Mouse (Mus musculus) forebrain, embryonic 16.5 days (tissue): Measurements from ENCODE around the gene Uspl1. TPM values are rescaled to one million over a fixed set of nuclear protein-coding genes. Genes with fewer than 3 reads are reported as not detected.

Experiments used
- ATAC-seq: fragments of 200-750 bp; cut with Nextera tagmentation; 2 replicates; pipeline ENCODE4 v1.8.0; 2017; ENCODE audit warnings: mild to moderate bottlenecking, moderate library complexity
- H3K27ac ChIP-seq: fragments of 300-500 bp; sonication (generic); 2 replicates; pipeline ENCODE4 v1.5.1; 2014; ENCODE audit warnings: low read length, control low read depth
- H3K27me3 ChIP-seq: fragments of 300-500 bp; sonication (generic); replicated peaks from 2 replicates; pipeline ENCODE4 v1.6.1; 2014; ENCODE audit warnings: low read length; ENCODE audit not compliant: control insufficient read depth, insufficient read depth
- H3K36me3 ChIP-seq: fragments of 300-500 bp; sonication (generic); 2 replicates; pipeline ENCODE4 v1.6.1; 2014; ENCODE audit not compliant: control insufficient read depth, insufficient read depth
- H3K4me1 ChIP-seq: fragments of 300-500 bp; sonication (generic); replicated peaks from 2 replicates; pipeline ENCODE4 v1.6.1; 2014; ENCODE audit warnings: low read length; ENCODE audit not compliant: control insufficient read depth, insufficient read depth
- H3K4me2 ChIP-seq: fragments of 300-500 bp; sonication (generic); 2 replicates; pipeline ENCODE4 v1.6.1; 2014; ENCODE audit warnings: mild to moderate bottlenecking, low read length, control low read depth
- H3K4me3 ChIP-seq: fragments of 300-500 bp; sonication (generic); replicated peaks from 2 replicates; pipeline ENCODE4 v1.5.1; 2014; ENCODE audit warnings: mild to moderate bottlenecking, low read length, control low read depth
- H3K9ac ChIP-seq: fragments of 300-500 bp; sonication (generic); replicated peaks from 2 replicates; pipeline ENCODE4 v1.6.1; 2014; ENCODE audit warnings: low read depth, low read length, control low read depth
- H3K9me3 ChIP-seq: fragments of 300-500 bp; sonication (generic); 2 replicates; pipeline ENCODE4 v1.6.1; 2016; ENCODE audit warnings: low read length; ENCODE audit not compliant: control insufficient read depth
- WGBS: fragments of 180-500 bp; shearing (Covaris S2); extraction: QIAGEN DNeasy Blood & Tissue Kit; methylation state at CpG from one replicate; pipeline ENCODE4 v1.1.7; 2014; 5-methylcytosine and 5-hydroxymethylcytosine counted together
- polyA plus RNA-seq: library from polyadenylated mRNA; unstranded; fragments of >200 nt; fragmentation: Nextera tagmentation; extraction: Ambion mirVana; gene quantifications from 2 replicates; pipeline ENCODE4 v1.2.1, GENCODE M21; 2015

Uspl1 gene
- polyA plus RNA-seq, 1 experiment from 2014 or later: 56.0 TPM

- 77% methylated on average over 25 of the region's 25 CpGs for WGBS
- no peak overlapping the region for H3K4me3 ChIP-seq
- no peaks in the 10 kb centered on the region for H3K27me3 ChIP-seq
- no peaks in the 10 kb centered on the region for H3K9me3 ChIP-seq
- no peak overlapping the region for H3K27ac ChIP-seq
- no peak for ATAC-seq
- H3K4me1 ChIP-seq: no peaks in the 10 kb centered on the region
- no peaks in the 10 kb centered on the region for H3K36me3 ChIP-seq
- H3K9ac ChIP-seq: no peak overlapping the region
- no peak overlapping the region for H3K4me2 ChIP-seq
Observed at GRCm38 (mm10) chr5:149143766-149144375, 40.3 kb upstream of the Uspl1 start.

DNA sequence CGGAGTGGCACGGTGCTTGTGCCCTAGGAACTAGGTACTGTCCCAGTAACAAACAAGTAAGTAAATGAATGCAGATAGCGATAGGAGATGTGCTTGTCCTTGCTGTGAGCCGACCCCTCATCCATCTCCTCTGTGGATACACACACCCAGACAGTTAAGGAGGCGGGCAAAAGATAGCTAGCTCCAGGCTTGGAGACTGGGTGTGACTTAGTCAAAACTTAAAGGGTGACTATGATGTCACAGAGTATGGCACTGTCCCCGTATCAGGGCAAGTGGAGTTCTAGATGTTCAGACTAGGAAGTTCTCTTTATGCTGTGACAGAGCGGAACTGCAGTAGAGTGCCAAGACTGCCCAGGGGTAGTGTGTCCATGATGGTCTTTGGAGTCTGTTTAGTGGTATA, 37.5 kb upstream of the Uspl1 start:
- Histone ChIP-seq H3K4me2 (no peak overlapping the region), H3K4me1 (no peaks in the 10 kb centered on the region), H3K36me3 (no peaks in the 10 kb centered on the region), H3K9me3 (no peaks in the 10 kb centered on the region), H3K27me3 (no peaks in the 10 kb centered on the region), H3K4me3 (no peak overlapping the region), H3K27ac (no peak overlapping the region), H3K9ac (no peak overlapping the region)
- 94% methylated on average over 7 of the region's 7 CpGs for WGBS
- no peak for ATAC-seq

DNA sequence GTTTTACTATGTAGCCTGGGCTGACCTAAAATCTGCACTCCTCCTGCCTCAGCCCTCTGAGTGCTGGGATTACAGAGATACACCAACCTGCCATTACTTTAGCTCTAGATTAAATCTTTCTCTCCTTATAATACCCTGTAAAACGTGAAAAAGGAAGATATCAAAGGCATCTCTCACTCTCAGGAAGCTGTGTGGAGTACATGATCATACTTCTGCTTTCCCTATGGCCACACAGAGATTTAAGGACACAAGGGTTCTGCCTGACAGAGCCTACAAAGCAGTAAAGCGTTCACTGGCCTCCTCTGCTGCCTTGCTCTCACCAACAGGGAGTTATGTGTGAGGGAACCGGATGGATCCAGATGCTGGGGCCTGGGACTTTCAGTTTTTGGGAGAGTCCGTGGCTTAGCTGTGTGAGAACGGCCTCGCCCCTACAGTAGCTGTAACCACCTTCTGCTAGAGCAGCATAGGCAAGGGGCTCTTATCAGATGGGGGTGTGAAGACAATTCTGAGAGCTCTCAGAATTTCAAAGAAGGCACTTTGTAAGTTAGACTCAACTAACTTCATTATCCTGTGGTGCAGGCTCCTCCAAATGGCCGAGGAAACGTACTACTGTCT, 36.7 kb upstream of the Uspl1 start:
- no peaks in the 10 kb centered on the region for H3K36me3 ChIP-seq
- WGBS: 82% methylated on average over 8 of the region's 8 CpGs
- no peak overlapping the region for H3K27ac ChIP-seq
- H3K9me3 ChIP-seq: no peaks in the 10 kb centered on the region
- H3K4me3 ChIP-seq: no peak overlapping the region
- ATAC-seq: no peak
- H3K27me3 ChIP-seq: no peaks in the 10 kb centered on the region
- H3K4me2 ChIP-seq: no peak overlapping the region
- H3K4me1 ChIP-seq: peaks cover 2% of the 10 kb centered on the region; the same call in 1 of the 2 replicates
- no peak overlapping the region for H3K9ac ChIP-seq

DNA sequence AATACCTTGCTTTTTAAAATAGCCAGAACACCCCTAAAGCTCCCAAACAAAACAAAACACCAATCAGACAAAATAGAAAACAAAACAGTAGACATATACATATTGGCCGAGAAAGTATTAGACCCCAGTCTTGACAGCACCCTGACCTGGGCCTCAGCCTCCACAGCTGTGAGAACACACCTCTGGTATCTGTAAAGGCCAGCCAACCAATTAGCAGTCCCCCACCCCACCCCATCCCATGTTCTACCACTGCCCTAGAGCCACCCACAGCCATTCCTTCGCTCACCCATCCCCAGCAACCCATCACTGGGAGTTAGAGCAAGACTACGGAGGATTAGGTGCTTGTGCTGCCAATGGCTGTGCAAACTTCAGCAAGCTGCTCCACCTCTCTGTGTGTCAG, 33.3 kb upstream of the Uspl1 start:
- ATAC-seq: no peak
- WGBS: 93% methylated on average over 3 of the region's 3 CpGs
- Histone ChIP-seq H3K36me3 (no peaks in the 10 kb centered on the region), H3K4me3 (no peak overlapping the region), H3K27me3 (no peaks in the 10 kb centered on the region), H3K27ac (no peak overlapping the region), H3K9me3 (no peaks in the 10 kb centered on the region), H3K9ac (no peak overlapping the region), H3K4me1 (peaks cover 2% of the 10 kb centered on the region; the same call in 1 of the 2 replicates), H3K4me2 (no peak overlapping the region)

GRCm38 (mm10) chr5:149152063-149152773, 31.9 kb upstream of the Uspl1 start:
- Histone ChIP-seq H3K4me1 (peaks cover 2% of the 10 kb centered on the region; the same call in 1 of the 2 replicates), H3K9ac (no peak overlapping the region), H3K4me2 (no peak overlapping the region), H3K9me3 (no peaks in the 10 kb centered on the region), H3K27me3 (no peaks in the 10 kb centered on the region), H3K4me3 (no peak overlapping the region), H3K27ac (no peak overlapping the region), H3K36me3 (no peaks in the 10 kb centered on the region)
- 53% methylated on average over 13 of the region's 13 CpGs for WGBS
- no peak for ATAC-seq

DNA sequence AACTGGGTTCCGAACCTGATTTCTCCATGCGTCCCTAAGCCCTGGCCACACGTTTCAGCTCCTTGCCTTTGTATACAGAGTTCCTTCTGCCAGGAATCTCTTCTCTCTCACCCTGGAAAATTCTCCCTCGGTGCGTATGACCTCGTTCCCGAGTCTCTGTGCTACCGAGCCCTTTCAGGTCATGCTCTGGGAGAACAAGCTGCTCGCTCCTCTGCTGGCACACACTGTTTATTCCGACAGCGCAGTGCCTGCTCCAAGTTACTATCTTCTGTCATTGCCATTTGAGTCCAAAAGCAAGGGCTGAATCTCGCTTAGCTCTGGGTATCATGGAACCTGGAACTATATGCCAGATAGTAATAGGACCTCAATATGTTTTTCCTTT, 31.4 kb upstream of the Uspl1 start:
- ATAC-seq: no peak
- Histone ChIP-seq H3K27me3 (no peaks in the 10 kb centered on the region), H3K9me3 (no peaks in the 10 kb centered on the region), H3K4me3 (no peak overlapping the region), H3K36me3 (no peaks in the 10 kb centered on the region), H3K4me2 (no peak overlapping the region), H3K4me1 (peaks cover 2% of the 10 kb centered on the region; the same call in 1 of the 2 replicates), H3K9ac (no peak overlapping the region), H3K27ac (no peak overlapping the region)
- 60% methylated on average over 12 of the region's 12 CpGs for WGBS

DNA sequence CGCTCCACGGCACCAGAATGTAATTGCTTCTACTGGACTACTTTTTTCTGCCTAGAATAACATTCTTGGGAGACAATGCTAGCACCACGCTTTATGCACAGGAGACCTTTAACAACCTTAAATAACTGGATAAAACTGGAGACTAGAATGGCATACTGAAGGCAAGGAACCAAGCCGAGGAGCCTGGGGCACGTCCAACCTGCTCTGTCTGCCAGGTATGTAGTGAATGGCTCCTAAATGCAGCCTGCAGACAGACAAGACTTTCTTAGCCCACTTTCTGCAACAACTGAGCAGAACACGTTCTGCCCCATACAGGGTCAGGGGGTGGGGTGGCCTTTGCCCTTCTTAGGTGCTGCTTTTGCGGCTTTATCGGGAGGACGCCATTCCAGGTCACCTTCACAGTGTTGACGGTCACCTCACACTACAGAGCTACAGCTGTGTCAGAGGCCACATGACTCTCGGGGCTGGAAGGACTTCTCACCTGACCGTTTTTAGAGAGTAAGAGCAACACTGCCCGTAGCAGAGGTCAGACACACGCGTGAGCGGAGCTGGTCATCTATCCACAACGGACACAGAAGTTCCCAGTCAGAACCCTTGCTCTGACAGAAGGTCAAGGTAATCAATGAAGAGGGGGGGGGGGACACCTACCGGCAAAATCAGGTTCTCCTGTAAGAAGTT, 27.1 kb upstream of the Uspl1 start:
- Histone ChIP-seq H3K27me3 (no peaks in the 10 kb centered on the region), H3K27ac (no peak overlapping the region), H3K36me3 (no peaks in the 10 kb centered on the region), H3K4me3 (no peak overlapping the region), H3K9me3 (no peaks in the 10 kb centered on the region), H3K9ac (no peak overlapping the region), H3K4me2 (no peak overlapping the region), H3K4me1 (peaks cover 2% of the 10 kb centered on the region; the same call in 1 of the 2 replicates)
- ATAC-seq: no peak
- 93% methylated on average over 18 of the region's 18 CpGs for WGBS

- H3K36me3 ChIP-seq: no peaks in the 10 kb centered on the region
- no peaks in the 10 kb centered on the region for H3K9me3 ChIP-seq
- WGBS: 87% methylated on average over 6 of the region's 6 CpGs
- no peak for ATAC-seq
- H3K4me1 ChIP-seq: no peaks in the 10 kb centered on the region
- H3K9ac ChIP-seq: no peak overlapping the region
- no peak overlapping the region for H3K27ac ChIP-seq
- H3K4me3 ChIP-seq: no peak overlapping the region
- H3K27me3 ChIP-seq: no peaks in the 10 kb centered on the region
- no peak overlapping the region for H3K4me2 ChIP-seq
Observed at GRCm38 (mm10) chr5:149159021-149159420, 25.1 kb upstream of the Uspl1 start.

- no peaks in the 10 kb centered on the region for H3K4me1 ChIP-seq
- H3K9me3 ChIP-seq: no peaks in the 10 kb centered on the region
- H3K27ac ChIP-seq: no peak overlapping the region
- H3K4me2 ChIP-seq: no peak overlapping the region
- H3K9ac ChIP-seq: no peak overlapping the region
- no peak overlapping the region for H3K4me3 ChIP-seq
- WGBS: 81% methylated on average over 4 of the region's 4 CpGs
- ATAC-seq: no peak
- no peaks in the 10 kb centered on the region for H3K27me3 ChIP-seq
- H3K36me3 ChIP-seq: no peaks in the 10 kb centered on the region
Observed at GRCm38 (mm10) chr5:149160469-149160868, 23.7 kb upstream of the Uspl1 start.
